Mouse (Mus musculus) spleen, adult 2 months (tissue): Measurements from ENCODE around the gene Coch.

Experiments
- CTCF ChIP-seq: fragments of 200-500 bp; IDR thresholded peaks from 2 replicates; pipeline ENCODE4 v1.5.1; 2011; ENCODE audit warnings: mild to moderate bottlenecking, inconsistent platforms; ENCODE audit not compliant: insufficient read depth, insufficient read length, insufficient replicate concordance; ENCODE audit errors: extremely low read depth
- POLR2A ChIP-seq: fragments of 200-500 bp; IDR thresholded peaks from 2 replicates; pipeline ENCODE4 v1.6.1; 2011; ENCODE audit warnings: low read depth, low read length, inconsistent platforms

- TF ChIP-seq POLR2A (no peak), CTCF (no peak)
Measured at GRCm38 (mm10) chr12:51621161-51621560, 28.0 kb downstream of the Coch start.
